Mouse (Mus musculus): ENCODE results near the gene Gm10491. TPM values are rescaled to one million over a fixed set of nuclear protein-coding genes. Genes with fewer than 3 reads are reported as not detected.

Gm10491 gene
- polyA plus RNA-seq, 1 experiment from 2014 or later, result not detected

GRCm38 (mm10) chrX:7898880-7899874 lies 8.5 kb downstream of the Gm10491 start, which contains the start of the genes Pqbp1 and Timm17b:
Gene Pqbp1, minus strand, starts transcription at chrX:7899269.
Gene Timm17b, plus strand, starts transcription at chrX:7899357.
- peak within 1 kb of the TSS; percentile 49 for H3K4me2 ChIP-seq
- WGBS, result 16% methylated on average over 62 of the region's 62 CpGs
- H3K27me3 ChIP-seq (ENCODE audit: control insufficient read depth, insufficient read depth, low read length), result no peaks in the 10 kb centered on the region
- ATAC-seq (ENCODE audit: low FRiP score), result peak; percentile 98
- 0 out of 2 replicates have a peak, but pooled peaks cover 3% of the 10 kb centered on the region for H3K36me3 ChIP-seq (ENCODE audit: control insufficient read depth, insufficient read depth, low read length)
- H3K9me3 ChIP-seq (ENCODE audit: control insufficient read depth, low read length), result no peaks in the 10 kb centered on the region
- no peaks in the 10 kb centered on the region; the same call in 1 of the 2 replicates for H3K4me1 ChIP-seq (ENCODE audit: control insufficient read depth, insufficient read depth, low read length)
- DNase-seq (ENCODE audit: low spot score, missing footprints), result peak; percentile 97
- H3K4me3 ChIP-seq (ENCODE audit: low read depth, low read length), result peak within 1 kb of the TSS; percentile 52
- peak within 1 kb of the TSS; percentile 67; the same call in 1 of the 2 replicates for H3K27ac ChIP-seq (ENCODE audit: low read depth, low read length)
- H3K9ac ChIP-seq (ENCODE audit: low read length), result peak within 1 kb of the TSS; percentile 66

GRCm38 (mm10) chrX:7898211-7898610 lies 9.4 kb downstream of the Gm10491 start:
- Histone ChIP-seq H3K4me1 (ENCODE audit: control insufficient read depth, insufficient read depth, low read length) (no peaks in the 10 kb centered on the region; the same call in 1 of the 2 replicates), H3K27ac (ENCODE audit: low read depth, low read length) (no peak overlapping the region), H3K4me3 (ENCODE audit: low read depth, low read length) (peak overlapping the region; percentile 52), H3K36me3 (ENCODE audit: control insufficient read depth, insufficient read depth, low read length) (0 out of 2 replicates have a peak, but pooled peaks cover 3% of the 10 kb centered on the region), H3K27me3 (ENCODE audit: control insufficient read depth, insufficient read depth, low read length) (no peaks in the 10 kb centered on the region), H3K9me3 (ENCODE audit: control insufficient read depth, low read length) (no peaks in the 10 kb centered on the region), H3K4me2 (peak overlapping the region; percentile 49), H3K9ac (ENCODE audit: low read length) (peak overlapping the region; percentile 66)
- no peak for DNase-seq (ENCODE audit: low spot score, missing footprints)
- no peak for ATAC-seq (ENCODE audit: low FRiP score)
- 46% methylated on average over 11 of the region's 13 CpGs for WGBS

- Histone ChIP-seq H3K4me3 (ENCODE audit: low read depth, low read length) (peak within 1 kb of the TSS; percentile 50), H3K36me3 (ENCODE audit: control insufficient read depth, insufficient read depth, low read length) (no peaks in the 10 kb centered on the region), H3K9me3 (ENCODE audit: control insufficient read depth, low read length) (no peaks in the 10 kb centered on the region), H3K4me1 (ENCODE audit: control insufficient read depth, insufficient read depth, low read length) (peaks cover 5% of the 10 kb centered on the region; the same call in 1 of the 2 replicates), H3K4me2 (peak within 1 kb of the TSS; percentile 56), H3K9ac (ENCODE audit: low read length) (peak within 1 kb of the TSS; percentile 37), H3K27me3 (ENCODE audit: control insufficient read depth, insufficient read depth, low read length) (no peaks in the 10 kb centered on the region), H3K27ac (ENCODE audit: low read depth, low read length) (peak within 1 kb of the TSS; percentile 59; the same call in 1 of the 2 replicates)
- peak; percentile 88 for ATAC-seq (ENCODE audit: low FRiP score)
- peak; percentile 94 for DNase-seq (ENCODE audit: low spot score, missing footprints)
- WGBS, result 18% methylated on average over 47 of the region's 49 CpGs
These were observed 23.6 kb downstream of the Gm10491 start, which contains the start of gene Slc35a2 for GRCm38 (mm10) chrX:7883841-7884567. Gene Slc35a2, plus strand, starts transcription at chrX:7884028.

- Histone ChIP-seq H3K27me3 (ENCODE audit: control insufficient read depth, insufficient read depth, low read length) (no peaks in the 10 kb centered on the region), H3K4me2 (peak overlapping the region; percentile 82), H3K27ac (ENCODE audit: low read depth, low read length) (no peak overlapping the region), H3K9ac (ENCODE audit: low read length) (no peak overlapping the region), H3K36me3 (ENCODE audit: control insufficient read depth, insufficient read depth, low read length) (no peaks in the 10 kb centered on the region), H3K4me3 (ENCODE audit: low read depth, low read length) (peak overlapping the region; percentile 42), H3K9me3 (ENCODE audit: control insufficient read depth, low read length) (no peaks in the 10 kb centered on the region), H3K4me1 (ENCODE audit: control insufficient read depth, insufficient read depth, low read length) (peaks cover 7% of the 10 kb centered on the region; the same call in 1 of the 2 replicates)
- peak; percentile 73 for ATAC-seq (ENCODE audit: low FRiP score)
- WGBS, result 8% methylated on average over 11 of the region's 11 CpGs
- peak; percentile 91 for DNase-seq (ENCODE audit: low spot score, missing footprints)
These were observed 27.8 kb downstream of the Gm10491 start for GRCm38 (mm10) chrX:7879819-7880218.

GRCm38 (mm10) chrX:7878495-7878894 lies 29.1 kb downstream of the Gm10491 start:
- no peak for DNase-seq (ENCODE audit: low spot score, missing footprints)

GRCm38 (mm10) chrX:7878007-7878419 lies 29.6 kb downstream of the Gm10491 start, which contains the start of gene Pim2:
Gene Pim2, plus strand, starts transcription at chrX:7878262.
- H3K4me2 ChIP-seq, result peak within 1 kb of the TSS; percentile 82
- H3K9me3 ChIP-seq (ENCODE audit: control insufficient read depth, low read length), result no peaks in the 10 kb centered on the region
- H3K9ac ChIP-seq (ENCODE audit: low read length), result peak within 1 kb of the TSS; percentile 50; the same call in 1 of the 2 replicates
- WGBS, result 11% methylated on average over 35 of the region's 38 CpGs
- peaks cover 7% of the 10 kb centered on the region; the same call in 1 of the 2 replicates for H3K4me1 ChIP-seq (ENCODE audit: control insufficient read depth, insufficient read depth, low read length)
- ATAC-seq (ENCODE audit: low FRiP score), result peak; percentile 87
- H3K27me3 ChIP-seq (ENCODE audit: control insufficient read depth, insufficient read depth, low read length), result no peaks in the 10 kb centered on the region
- DNase-seq (ENCODE audit: low spot score, missing footprints), result peak; percentile 94
- H3K4me3 ChIP-seq (ENCODE audit: low read depth, low read length), result peak within 1 kb of the TSS; percentile 42
- no peaks in the 10 kb centered on the region for H3K36me3 ChIP-seq (ENCODE audit: control insufficient read depth, insufficient read depth, low read length)
- no peak within 1 kb of the TSS for H3K27ac ChIP-seq (ENCODE audit: low read depth, low read length)

More at GRCm38 (mm10) chrX:7878495-7878894, 29.1 kb downstream of the Gm10491 start:
- H3K27me3 ChIP-seq (ENCODE audit: control insufficient read depth, insufficient read depth, low read length), result no peaks in the 10 kb centered on the region
- ATAC-seq (ENCODE audit: low FRiP score), result peak; percentile 54; the same call in 1 of the 2 replicates
- no peaks in the 10 kb centered on the region for H3K36me3 ChIP-seq (ENCODE audit: control insufficient read depth, insufficient read depth, low read length)
- H3K4me2 ChIP-seq, result peak overlapping the region; percentile 82
- H3K27ac ChIP-seq (ENCODE audit: low read depth, low read length), result no peak overlapping the region
- 22% methylated on average over 21 of the region's 21 CpGs for WGBS
- peak overlapping the region; percentile 42 for H3K4me3 ChIP-seq (ENCODE audit: low read depth, low read length)
- H3K9ac ChIP-seq (ENCODE audit: low read length), result peak overlapping the region; percentile 50; the same call in 1 of the 2 replicates
- H3K9me3 ChIP-seq (ENCODE audit: control insufficient read depth, low read length), result no peaks in the 10 kb centered on the region
- peaks cover 7% of the 10 kb centered on the region; the same call in 1 of the 2 replicates for H3K4me1 ChIP-seq (ENCODE audit: control insufficient read depth, insufficient read depth, low read length)

- Histone ChIP-seq H3K4me3 (ENCODE audit: low read depth, low read length) (no peak overlapping the region), H3K27me3 (ENCODE audit: control insufficient read depth, insufficient read depth, low read length) (no peaks in the 10 kb centered on the region), H3K9ac (ENCODE audit: low read length) (no peak overlapping the region), H3K4me1 (ENCODE audit: control insufficient read depth, insufficient read depth, low read length) (peaks cover 3% of the 10 kb centered on the region; the same call in 1 of the 2 replicates), H3K4me2 (no peak overlapping the region), H3K36me3 (ENCODE audit: control insufficient read depth, insufficient read depth, low read length) (no peaks in the 10 kb centered on the region), H3K27ac (ENCODE audit: low read depth, low read length) (no peak overlapping the region), H3K9me3 (ENCODE audit: control insufficient read depth, low read length) (no peaks in the 10 kb centered on the region)
- 23% methylated on average over 3 of the region's 3 CpGs for WGBS
- DNase-seq (ENCODE audit: low spot score, missing footprints) (no peak), ATAC-seq (ENCODE audit: low FRiP score) (0 out of 2 replicates have a peak, but pooled peaks have one; percentile 44)
These were observed 37.8 kb downstream of the Gm10491 start for GRCm38 (mm10) chrX:7869826-7870225.

- 43% methylated on average over 2 of the region's 2 CpGs for WGBS
- H3K27me3 ChIP-seq (ENCODE audit: control insufficient read depth, insufficient read depth, low read length), result no peaks in the 10 kb centered on the region
- DNase-seq (ENCODE audit: low spot score, missing footprints) (no peak), ATAC-seq (ENCODE audit: low FRiP score) (no peak)
- H3K36me3 ChIP-seq (ENCODE audit: control insufficient read depth, insufficient read depth, low read length), result no peaks in the 10 kb centered on the region
- peaks cover 3% of the 10 kb centered on the region; the same call in 1 of the 2 replicates for H3K4me1 ChIP-seq (ENCODE audit: control insufficient read depth, insufficient read depth, low read length)
- no peak overlapping the region for H3K9ac ChIP-seq (ENCODE audit: low read length)
- H3K9me3 ChIP-seq (ENCODE audit: control insufficient read depth, low read length), result no peaks in the 10 kb centered on the region
- no peak overlapping the region for H3K27ac ChIP-seq (ENCODE audit: low read depth, low read length)
- H3K4me2 ChIP-seq, result no peak overlapping the region
- no peak overlapping the region for H3K4me3 ChIP-seq (ENCODE audit: low read depth, low read length)
These were observed 39.1 kb downstream of the Gm10491 start for GRCm38 (mm10) chrX:7868506-7868905.

Data from midbrain, embryonic 11.5 days (tissue).